Mouse (Mus musculus) ES-E14 (cell line): ENCODE measurements around the gene Fam189a1. TPM values are rescaled to one million over a fixed set of nuclear protein-coding genes. Genes with fewer than 3 reads are reported as not detected.

Source experiments
- DNase-seq: peaks from one replicate; pipeline ENCODE4 v3.0.0-alpha.2; 2013; ENCODE audit warnings: low read depth, low spot score
- H3K27ac ChIP-seq: 2 replicates; pipeline ENCODE4 v1.5.1; 2012; ENCODE audit warnings: low read depth, mild to moderate bottlenecking, low read length, moderate library complexity, mixed read lengths; ENCODE audit not compliant: poor library complexity, insufficient read depth, severe bottlenecking
- H3K36me3 ChIP-seq: 2 replicates; pipeline ENCODE4 v1.6.1; 2012; ENCODE audit warnings: mild to moderate bottlenecking, low read length, moderate library complexity, mixed read lengths; ENCODE audit not compliant: control insufficient read depth, poor library complexity, insufficient read depth, severe bottlenecking
- H3K4me1 ChIP-seq, 2 experiments: fragments of 150-350 bp in 1 of 2; sonication (generic) in 1 of 2; 2 replicates each; pipeline ENCODE4 v1.6.1; 2012; ENCODE audit warnings: low read length in 2 of 2, mild to moderate bottlenecking in 1 of 2, mixed read lengths in 1 of 2; ENCODE audit not compliant: control insufficient read depth in 2 of 2, insufficient read depth in 2 of 2, poor library complexity in 1 of 2
- H3K4me3 ChIP-seq, 2 experiments: fragments of 150-350 bp in 1 of 2; sonication (generic) in 1 of 2; 2 replicates each; pipeline ENCODE4 v1.5.1; 2012; ENCODE audit warnings: low read length in 2 of 2, low read depth in 1 of 2, mild to moderate bottlenecking in 1 of 2, mixed read lengths in 1 of 2; ENCODE audit not compliant: insufficient read depth in 1 of 2, poor library complexity in 1 of 2, severe bottlenecking in 1 of 2
- H3K9ac ChIP-seq: 2 replicates; pipeline ENCODE4 v1.6.1; 2012; ENCODE audit warnings: low read depth, mild to moderate bottlenecking, low read length, mixed read lengths; ENCODE audit not compliant: poor library complexity, insufficient read depth, severe bottlenecking
- H3K9me3 ChIP-seq: fragments of 150-350 bp; sonication (generic); 2 replicates; pipeline ENCODE4 v1.6.1; 2012; ENCODE audit warnings: low read depth, mild to moderate bottlenecking, low read length; ENCODE audit not compliant: control insufficient read depth, insufficient read depth
- CHD2 ChIP-seq: IDR thresholded peaks from 2 replicates; pipeline ENCODE4 v1.6.1; 2014; ENCODE audit warnings: mild to moderate bottlenecking, low read depth, low read length, inconsistent platforms
- HCFC1 ChIP-seq: IDR thresholded peaks from 2 replicates; pipeline ENCODE4 v1.6.1; 2012; ENCODE audit warnings: low read length, inconsistent platforms, borderline replicate concordance; ENCODE audit not compliant: insufficient read depth
- MAFK ChIP-seq: IDR thresholded peaks from 2 replicates; pipeline ENCODE4 v1.6.1; 2014; ENCODE audit warnings: mild to moderate bottlenecking, low read depth, low read length, inconsistent platforms; ENCODE audit not compliant: insufficient read depth
- ZC3H11A ChIP-seq: IDR thresholded peaks from 2 replicates; pipeline ENCODE4 v1.6.1; 2012; ENCODE audit warnings: low read depth, mild to moderate bottlenecking, inconsistent platforms, low read length, borderline replicate concordance
- ZNF384 ChIP-seq: IDR thresholded peaks from 2 replicates; pipeline ENCODE4 v1.6.1; 2012; ENCODE audit warnings: low read depth, low read length, inconsistent platforms
- in situ Hi-C, 2 experiments: fragments of 600-800 bp; cut with MboI; formaldehyde crosslinking; loops; one replicate each; pipeline ENCODE4 v1.15.1; 2025; ENCODE audit warnings: low sequenced_read_pairs in 2 of 2, inconsistent platforms in 1 of 2; ENCODE audit not compliant: unreplicated experiment in 2 of 2
- total RNA-seq: library from RNA; depleted of rRNA; stranded (reverse); fragments of 300-350 nt; gene quantifications from 2 replicates; pipeline ENCODE4 v1.2.3, GENCODE M21; 2012

Gene Fam189a1
- total RNA-seq, 1 experiment = 0.67 TPM

DNA sequence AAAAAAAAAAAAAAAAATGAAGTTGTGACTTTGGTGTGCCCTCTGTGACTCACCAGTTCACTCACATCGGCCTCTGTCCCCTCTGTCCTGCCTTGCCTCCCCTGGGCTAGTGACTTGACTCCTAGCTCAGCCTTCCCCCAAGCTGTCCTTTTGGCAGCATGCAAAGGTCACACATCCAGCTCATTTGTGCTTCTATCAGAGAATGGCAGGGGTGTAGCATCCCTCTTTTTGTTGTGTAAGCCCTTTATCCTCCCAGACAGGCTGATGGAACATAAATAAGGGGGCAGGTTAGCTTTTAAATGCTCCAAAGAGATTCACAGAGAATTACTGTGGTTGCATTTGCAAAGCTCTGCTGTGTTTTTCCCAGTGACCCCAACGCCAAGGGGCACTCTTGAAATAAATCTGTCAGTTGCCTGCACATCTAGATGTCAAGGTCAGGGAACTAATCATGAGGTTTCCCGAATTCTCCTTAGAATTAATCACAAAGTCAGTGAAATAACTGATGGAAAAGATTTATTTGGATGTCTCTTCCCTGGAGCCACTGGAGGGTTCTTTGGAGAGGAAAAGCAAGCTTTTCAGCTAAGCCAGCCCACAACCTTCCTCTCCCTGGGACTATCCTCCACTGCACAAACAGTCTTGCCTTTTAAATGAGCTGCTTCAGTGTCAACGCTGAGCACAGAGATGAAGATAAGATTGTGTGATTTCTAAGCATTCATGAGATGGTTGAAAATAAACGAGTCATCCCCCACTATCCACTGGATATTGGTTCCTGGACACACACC lies 326.0 kb downstream of the Fam189a1 start:
- in situ Hi-C loops = no loop called here
- peak; percentile 53 for DNase-seq
- Histone ChIP-seq H3K9ac (no peak overlapping the region), H3K27ac (peak overlapping the region; percentile 60; the same call in 1 of the 2 replicates), H3K9me3 (no peaks in the 10 kb centered on the region), H3K36me3 (no peaks in the 10 kb centered on the region), H3K4me3 (no peak overlapping the region), H3K4me1 (peaks cover 6 to 10% of the 10 kb centered on the region in 2 experiments; a peak in 2 of 4 replicates)
- TF ChIP-seq ZNF384 (peak; percentile 67; the same call in 1 of the 2 replicates), CHD2 (no peak)

DNA sequence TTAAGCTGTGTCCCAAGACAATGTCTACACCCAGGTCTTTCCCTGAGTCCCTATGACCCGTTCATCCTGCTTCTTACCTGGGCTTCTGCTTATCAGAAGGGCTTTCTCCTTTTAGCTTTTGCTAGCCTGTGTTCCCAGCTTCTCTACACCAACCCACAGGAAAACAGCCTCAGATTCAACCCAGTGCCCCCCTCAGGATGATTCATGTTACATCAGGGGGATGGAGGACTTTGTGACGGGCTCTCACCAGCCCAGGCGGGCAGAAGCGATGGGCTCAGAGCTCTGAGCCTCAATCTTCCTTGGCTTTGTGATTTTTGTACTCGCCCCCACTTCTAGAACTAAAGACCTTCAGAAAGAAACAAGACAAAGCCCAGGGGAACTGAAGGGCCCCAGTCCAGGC lies 335.3 kb downstream of the Fam189a1 start:
- H3K27ac ChIP-seq = no peak overlapping the region
- H3K4me1 ChIP-seq = peaks cover 0 to 2% of the 10 kb centered on the region in 2 experiments; a peak in 1 of 4 replicates
- H3K4me3 ChIP-seq = no peak overlapping the region
- no peaks in the 10 kb centered on the region for H3K9me3 ChIP-seq
- no peaks in the 10 kb centered on the region for H3K36me3 ChIP-seq
- no peak overlapping the region for H3K9ac ChIP-seq
- TF ChIP-seq HCFC1 (no peak), CHD2 (no peak), ZNF384 (no peak), MAFK (no peak), ZC3H11A (no peak)
- in situ Hi-C loops = no loop called here
- DNase-seq = no peak

DNA sequence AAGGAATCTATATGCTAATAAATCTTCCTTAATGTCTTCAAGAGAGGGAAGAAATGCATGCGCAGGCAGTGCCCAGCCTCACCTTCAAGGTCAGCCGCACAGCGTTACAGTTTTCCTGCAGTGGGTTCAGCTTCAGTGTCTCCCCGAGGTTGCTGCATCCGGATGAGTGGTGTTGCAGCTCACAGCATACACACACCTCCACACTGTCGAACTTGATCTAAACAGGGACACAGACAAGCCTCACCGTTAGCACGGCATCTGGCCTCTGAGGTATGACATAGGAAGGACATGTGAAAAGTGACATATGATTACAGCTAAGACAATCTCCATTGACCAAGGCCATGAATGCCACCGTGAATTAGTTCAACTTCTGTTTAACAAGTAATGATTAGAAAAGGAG lies 336.7 kb downstream of the Fam189a1 start:
- no peak for DNase-seq
- Histone ChIP-seq H3K36me3 (no peaks in the 10 kb centered on the region), H3K9ac (no peak overlapping the region), H3K4me3 (no peak overlapping the region), H3K4me1 (peaks cover 0 to 2% of the 10 kb centered on the region in 2 experiments; a peak in 1 of 4 replicates), H3K9me3 (no peaks in the 10 kb centered on the region), H3K27ac (no peak overlapping the region)
- in situ Hi-C loops = no loop called here
- no peak for TF ChIP-seq ZNF384
- TF ChIP-seq HCFC1 = no peak
- TF ChIP-seq CHD2 = no peak

DNA sequence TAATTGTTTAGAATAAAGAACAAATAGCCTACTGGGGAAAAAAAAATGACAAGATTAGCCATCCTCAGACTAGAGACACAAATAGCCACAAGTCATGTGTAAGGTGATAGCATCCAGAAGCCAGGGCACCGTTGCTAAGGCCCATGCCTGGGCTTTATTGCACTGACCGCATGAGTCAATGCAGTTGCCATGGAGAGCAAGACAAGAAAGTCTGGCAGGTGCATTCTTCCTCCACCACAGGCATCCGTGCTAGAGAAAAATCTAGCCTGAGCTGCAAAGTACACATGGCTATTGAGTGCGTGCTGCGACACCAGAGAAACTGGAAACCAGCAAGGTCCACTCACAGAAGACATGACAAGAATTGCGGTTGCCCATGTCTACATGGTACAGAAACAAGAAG lies 347.5 kb downstream of the Fam189a1 start:
- no peak overlapping the region for H3K9ac ChIP-seq
- TF ChIP-seq HCFC1 (no peak), ZNF384 (no peak), CHD2 (no peak), MAFK (no peak), ZC3H11A (no peak)

DNA sequence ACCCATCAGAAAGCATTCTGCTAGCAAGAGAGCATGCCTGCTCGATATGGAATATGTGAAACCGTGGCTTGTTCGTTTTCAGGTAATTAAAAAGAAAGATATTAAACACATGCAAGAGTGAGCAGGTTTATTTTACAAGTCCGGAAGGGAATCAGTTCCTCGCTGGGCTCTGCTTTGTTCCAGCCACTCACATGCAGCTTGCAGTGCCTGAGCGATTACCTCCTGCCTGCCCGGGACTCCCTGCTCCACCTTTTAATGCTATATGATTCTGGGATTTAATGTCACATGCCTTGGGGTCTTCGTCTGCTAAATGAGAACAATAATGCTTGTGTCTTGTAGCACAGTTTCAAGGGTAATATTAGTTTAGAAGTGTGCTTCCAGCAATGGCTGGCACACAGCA lies 351.3 kb downstream of the Fam189a1 start:
- no peaks in the 10 kb centered on the region for H3K36me3 ChIP-seq
- no peaks in the 10 kb centered on the region for H3K4me1 ChIP-seq
- DNase-seq = no peak
- in situ Hi-C loops = no loop called here
- no peak overlapping the region for H3K4me3 ChIP-seq
- H3K27ac ChIP-seq = no peak overlapping the region
- no peak for TF ChIP-seq CHD2
- no peaks in the 10 kb centered on the region for H3K9me3 ChIP-seq
- no peak overlapping the region for H3K9ac ChIP-seq

More for the DNA sequence above, 347.5 kb downstream of the Fam189a1 start:
- no peaks in the 10 kb centered on the region for H3K9me3 ChIP-seq
- H3K4me3 ChIP-seq = no peak overlapping the region
- in situ Hi-C loops = no loop called here
- H3K27ac ChIP-seq = no peak overlapping the region
- H3K4me1 ChIP-seq = no peaks in the 10 kb centered on the region
- no peak for DNase-seq
- no peaks in the 10 kb centered on the region for H3K36me3 ChIP-seq
